Mouse (Mus musculus) E14TG2a.4 (cell line): ENCODE data around the gene Lrrn2.

Experiments
- CTCF ChIP-seq: conservative IDR thresholded peaks from 2 replicates; pipeline ENCODE4 v1.5.1; 2014; ENCODE audit warnings: low read length
- NANOG ChIP-seq: IDR thresholded peaks from 2 replicates; pipeline ENCODE4 v1.6.1; 2014; ENCODE audit warnings: borderline replicate concordance, low read length, mixed read lengths
- POU5F1 ChIP-seq: IDR thresholded peaks from 2 replicates; pipeline ENCODE4 v1.6.1; 2014; ENCODE audit warnings: low read length, borderline replicate concordance

DNA sequence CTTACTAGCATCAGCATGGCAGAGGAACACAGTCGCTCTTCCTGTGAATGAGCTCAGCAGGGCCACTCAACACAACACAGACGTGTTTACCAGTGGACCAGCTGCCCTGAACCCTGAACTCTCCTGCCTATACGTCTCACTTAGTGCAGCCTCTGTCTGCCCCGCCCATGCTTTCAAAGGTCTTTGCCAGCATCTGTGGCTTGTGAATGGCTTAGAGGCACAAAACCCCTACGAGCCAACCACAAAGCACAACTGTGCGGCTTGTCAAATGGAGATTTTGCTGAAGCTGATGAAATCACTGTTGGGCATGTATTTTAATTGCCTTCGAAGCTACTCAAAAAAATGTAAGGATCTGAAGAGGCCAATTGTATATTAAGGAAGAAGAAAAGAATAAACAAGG lies 67.7 kb downstream of the Lrrn2 start:
- TF ChIP-seq CTCF, result no peak
- no peak for TF ChIP-seq POU5F1
- no peak for TF ChIP-seq NANOG
